Mouse (Mus musculus): ENCODE measurements around the gene Mesp1. TPM values are rescaled to one million over a fixed set of nuclear protein-coding genes. Genes with fewer than 3 reads are reported as not detected.
"Not testable (repeated sequence)": the region's sequence is repeated elsewhere in the genome, so short reads cannot be mapped to it uniquely, and the experiment has no call there.

Gene Mesp1
- polyA plus RNA-seq, 1 experiment from 2014 or later = not detected

DNA sequence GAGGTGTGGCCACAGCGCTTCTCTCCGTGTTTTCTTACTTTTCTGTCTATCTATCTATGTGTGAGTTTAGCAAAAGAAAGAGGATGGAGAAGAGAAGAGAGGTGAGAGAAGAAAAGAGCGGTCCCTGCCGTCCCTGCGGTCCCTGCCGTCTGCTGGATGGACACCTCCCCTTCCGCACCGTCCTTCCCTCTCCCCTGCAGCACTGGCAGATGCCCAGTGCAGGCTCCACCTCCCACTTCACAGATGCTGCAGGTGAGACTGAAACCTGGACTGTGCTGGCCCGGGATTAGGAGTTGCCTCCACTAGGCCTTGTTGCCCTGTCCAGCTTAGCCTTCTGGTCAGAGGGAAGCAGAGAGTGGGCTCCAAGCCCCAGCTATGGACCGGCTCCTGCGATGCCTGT, 7.8 kb upstream of the Mesp1 start:
- peaks cover 12% of the 10 kb centered on the region; the same call in 1 of the 2 replicates for H3K27me3 ChIP-seq (ENCODE audit: control insufficient read depth, insufficient read depth, low read length)
- no peaks in the 10 kb centered on the region for H3K9me3 ChIP-seq (replicated peaks; ENCODE audit: control insufficient read depth, low read length)
- WGBS (ENCODE audit: insufficient replicate concordance) = 75% methylated on average over 11 of the region's 11 CpGs
- no peak overlapping the region for H3K4me2 ChIP-seq
- no peak overlapping the region for H3K4me3 ChIP-seq (ENCODE audit: low read depth, low read length)
- no peak for ATAC-seq (replicated peaks; ENCODE audit: insufficient number of reproducible peaks, low FRiP score, low TSS enrichment)
- no peak overlapping the region for H3K9ac ChIP-seq (ENCODE audit: low read depth, low read length)
- H3K27ac ChIP-seq (ENCODE audit: low read depth, low read length) = no peak overlapping the region
- H3K36me3 ChIP-seq (ENCODE audit: control insufficient read depth, insufficient read depth, low read length) = no peaks in the 10 kb centered on the region
- H3K4me1 ChIP-seq (ENCODE audit: control insufficient read depth, insufficient read depth, low read length) = no peaks in the 10 kb centered on the region

DNA sequence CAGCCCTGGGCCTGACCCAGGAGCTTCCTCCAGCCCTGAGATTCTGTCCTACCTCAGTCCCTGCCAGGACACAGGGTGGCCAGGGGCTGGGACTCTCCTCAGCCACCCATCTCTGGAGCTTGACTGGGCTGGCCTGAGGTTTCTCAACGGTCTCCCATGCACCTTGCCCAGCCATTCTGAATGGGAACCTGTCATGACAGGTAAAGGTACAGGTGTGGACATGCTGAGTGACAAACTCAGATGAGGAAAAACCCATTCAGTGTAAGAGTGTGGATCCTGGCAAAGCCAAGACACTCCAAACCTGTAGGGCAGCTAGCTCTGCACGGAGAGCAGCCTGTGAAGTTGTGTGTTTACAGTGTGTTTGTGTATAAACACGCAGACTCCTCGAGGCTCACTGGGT, 6.7 kb upstream of the Mesp1 start:
- 78% methylated on average over 4 of the region's 4 CpGs for whole genome bisulfite sequencing (ENCODE audit: insufficient replicate concordance)
- H3K9me3 ChIP-seq (replicated peaks; ENCODE audit: control insufficient read depth, low read length) = no peaks in the 10 kb centered on the region

DNA sequence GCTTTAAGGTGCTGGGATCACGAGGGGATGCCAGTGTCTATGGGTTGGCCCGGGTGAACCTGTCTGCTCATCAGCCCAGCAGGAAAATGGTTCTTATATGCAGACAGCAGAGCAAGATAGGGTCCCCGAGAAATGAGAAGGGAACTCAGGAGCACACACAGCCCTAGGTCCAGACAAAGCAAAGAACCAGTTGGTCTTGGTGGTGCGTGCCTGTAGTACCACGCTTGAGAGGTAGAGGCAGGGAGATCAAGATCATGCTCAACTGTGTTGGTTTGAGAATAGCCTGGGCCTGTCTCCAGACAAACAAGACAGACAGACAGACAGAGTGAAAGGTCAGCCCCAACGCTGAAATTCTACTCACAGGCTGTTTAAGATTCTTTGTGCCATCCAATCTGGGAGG, 5.9 kb upstream of the Mesp1 start:
- no peak overlapping the region for H3K9ac ChIP-seq (ENCODE audit: low read depth, low read length)
- no peak for ATAC-seq (replicated peaks; ENCODE audit: insufficient number of reproducible peaks, low FRiP score, low TSS enrichment)
- H3K27ac ChIP-seq (ENCODE audit: low read depth, low read length) = no peak overlapping the region
- H3K9me3 ChIP-seq (replicated peaks; ENCODE audit: control insufficient read depth, low read length) = no peaks in the 10 kb centered on the region
- H3K36me3 ChIP-seq (ENCODE audit: control insufficient read depth, insufficient read depth, low read length) = no peaks in the 10 kb centered on the region
- H3K4me2 ChIP-seq = no peak overlapping the region
- 54% methylated on average over 6 of the region's 6 CpGs for WGBS (ENCODE audit: insufficient replicate concordance)
- H3K27me3 ChIP-seq (ENCODE audit: control insufficient read depth, insufficient read depth, low read length) = peaks cover 16% of the 10 kb centered on the region
- H3K4me1 ChIP-seq (ENCODE audit: control insufficient read depth, insufficient read depth, low read length) = no peaks in the 10 kb centered on the region
- H3K4me3 ChIP-seq (ENCODE audit: low read depth, low read length) = no peak overlapping the region

More for the DNA sequence above, 6.7 kb upstream of the Mesp1 start:
- no peaks in the 10 kb centered on the region for H3K4me1 ChIP-seq (ENCODE audit: control insufficient read depth, insufficient read depth, low read length)
- no peak overlapping the region for H3K9ac ChIP-seq (ENCODE audit: low read depth, low read length)
- H3K27me3 ChIP-seq (ENCODE audit: control insufficient read depth, insufficient read depth, low read length) = peaks cover 12% of the 10 kb centered on the region; the same call in 1 of the 2 replicates
- H3K27ac ChIP-seq (ENCODE audit: low read depth, low read length) = no peak overlapping the region
- no peak overlapping the region for H3K4me3 ChIP-seq (ENCODE audit: low read depth, low read length)
- no peaks in the 10 kb centered on the region for H3K36me3 ChIP-seq (ENCODE audit: control insufficient read depth, insufficient read depth, low read length)
- H3K4me2 ChIP-seq = no peak overlapping the region
- ATAC-seq (replicated peaks; ENCODE audit: insufficient number of reproducible peaks, low FRiP score, low TSS enrichment) = no peak

GRCm38 (mm10) chr7:79799048-79799447, 5.5 kb upstream of the Mesp1 start:
- Histone ChIP-seq H3K36me3 (ENCODE audit: control insufficient read depth, insufficient read depth, low read length) (no peaks in the 10 kb centered on the region), H3K4me2 (no peak overlapping the region), H3K4me3 (ENCODE audit: low read depth, low read length) (no peak overlapping the region), H3K4me1 (ENCODE audit: control insufficient read depth, insufficient read depth, low read length) (no peaks in the 10 kb centered on the region), H3K9me3 (replicated peaks; ENCODE audit: control insufficient read depth, low read length) (no peaks in the 10 kb centered on the region), H3K9ac (ENCODE audit: low read depth, low read length) (no peak overlapping the region), H3K27me3 (ENCODE audit: control insufficient read depth, insufficient read depth, low read length) (peaks cover 20% of the 10 kb centered on the region), H3K27ac (ENCODE audit: low read depth, low read length) (no peak overlapping the region)
- no peak for ATAC-seq (replicated peaks; ENCODE audit: insufficient number of reproducible peaks, low FRiP score, low TSS enrichment)
- 2% methylated on average over 8 of the region's 8 CpGs for WGBS (ENCODE audit: insufficient replicate concordance)

DNA sequence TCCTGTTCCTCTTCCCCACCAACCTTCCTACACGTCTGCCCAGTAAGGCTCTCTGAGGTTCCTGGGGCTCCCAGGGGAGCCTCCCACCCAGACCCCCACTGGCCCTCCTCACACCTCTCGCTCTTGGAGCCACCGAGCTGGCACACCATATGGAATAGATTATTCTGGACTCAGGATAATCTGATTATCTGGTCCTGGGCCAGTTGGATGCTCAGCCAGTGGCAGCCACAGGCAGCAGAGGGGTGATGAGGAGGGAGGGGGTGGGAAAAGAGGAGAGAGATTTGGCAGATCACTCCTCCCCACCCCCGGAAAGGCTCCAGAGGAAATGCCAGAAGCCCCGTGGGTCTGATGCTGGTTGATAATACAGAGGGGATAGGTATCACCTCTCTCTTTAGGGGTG, 5.0 kb upstream of the Mesp1 start:
- peaks cover 25% of the 10 kb centered on the region for H3K27me3 ChIP-seq (ENCODE audit: control insufficient read depth, insufficient read depth, low read length)
- H3K9me3 ChIP-seq (replicated peaks; ENCODE audit: control insufficient read depth, low read length) = no peaks in the 10 kb centered on the region
- H3K9ac ChIP-seq (ENCODE audit: low read depth, low read length) = no peak overlapping the region
- WGBS (ENCODE audit: insufficient replicate concordance) = 16% methylated on average over 5 of the region's 5 CpGs
- no peaks in the 10 kb centered on the region for H3K36me3 ChIP-seq (ENCODE audit: control insufficient read depth, insufficient read depth, low read length)
- no peak overlapping the region for H3K4me2 ChIP-seq
- H3K4me3 ChIP-seq (ENCODE audit: low read depth, low read length) = no peak overlapping the region
- H3K27ac ChIP-seq (ENCODE audit: low read depth, low read length) = no peak overlapping the region
- ATAC-seq (replicated peaks; ENCODE audit: insufficient number of reproducible peaks, low FRiP score, low TSS enrichment) = no peak
- no peaks in the 10 kb centered on the region for H3K4me1 ChIP-seq (ENCODE audit: control insufficient read depth, insufficient read depth, low read length)

GRCm38 (mm10) chr7:79792635-79793421, 760 bp downstream of the Mesp1 start:
- peaks cover 54% of the 10 kb centered on the region for H3K27me3 ChIP-seq (ENCODE audit: control insufficient read depth, insufficient read depth, low read length)
- peak overlapping the region; percentile 82 for H3K4me2 ChIP-seq
- H3K36me3 ChIP-seq (ENCODE audit: control insufficient read depth, insufficient read depth, low read length) = no peaks in the 10 kb centered on the region
- peak; percentile 36 for ATAC-seq (replicated peaks; ENCODE audit: insufficient number of reproducible peaks, low FRiP score, low TSS enrichment)
- WGBS (ENCODE audit: insufficient replicate concordance) = 1% methylated on average over 76 of the region's 80 CpGs
- H3K9ac ChIP-seq (ENCODE audit: low read depth, low read length) = peak overlapping the region; percentile 56; the same call in 1 of the 2 replicates
- no peaks in the 10 kb centered on the region for H3K9me3 ChIP-seq (replicated peaks; ENCODE audit: control insufficient read depth, low read length)
- peak overlapping the region; percentile 49 for H3K4me3 ChIP-seq (ENCODE audit: low read depth, low read length)
- peaks cover 15% of the 10 kb centered on the region for H3K4me1 ChIP-seq (ENCODE audit: control insufficient read depth, insufficient read depth, low read length)
- no peak overlapping the region for H3K27ac ChIP-seq (ENCODE audit: low read depth, low read length)

- not testable (repeated sequence) for H3K4me3 ChIP-seq (ENCODE audit: low read depth, low read length); H3K9me3 ChIP-seq (replicated peaks; ENCODE audit: control insufficient read depth, low read length); H3K9ac ChIP-seq (ENCODE audit: low read depth, low read length); H3K4me2 ChIP-seq; ATAC-seq (replicated peaks; ENCODE audit: insufficient number of reproducible peaks, low FRiP score, low TSS enrichment); H3K36me3 ChIP-seq (ENCODE audit: control insufficient read depth, insufficient read depth, low read length); H3K27ac ChIP-seq (ENCODE audit: low read depth, low read length)
- H3K27me3 ChIP-seq (ENCODE audit: control insufficient read depth, insufficient read depth, low read length) = peaks cover 50% of the 10 kb centered on the region
- H3K4me1 ChIP-seq (ENCODE audit: control insufficient read depth, insufficient read depth, low read length) = peaks cover 15% of the 10 kb centered on the region
- WGBS (ENCODE audit: insufficient replicate concordance) = 19% methylated on average over 2 of the region's 2 CpGs
These were observed 3.8 kb downstream of the Mesp1 start for GRCm38 (mm10) chr7:79789812-79790211.

GRCm38 (mm10) chr7:79786295-79786694, 7.3 kb downstream of the Mesp1 start:
- 16% methylated on average over 6 of the region's 6 CpGs for WGBS (ENCODE audit: insufficient replicate concordance)
- Histone ChIP-seq H3K4me1 (ENCODE audit: control insufficient read depth, insufficient read depth, low read length) (peaks cover under 1% of the 10 kb centered on the region), H3K27ac (ENCODE audit: low read depth, low read length) (no peak overlapping the region), H3K9ac (ENCODE audit: low read depth, low read length) (no peak overlapping the region), H3K9me3 (replicated peaks; ENCODE audit: control insufficient read depth, low read length) (no peaks in the 10 kb centered on the region), H3K4me3 (ENCODE audit: low read depth, low read length) (no peak overlapping the region), H3K27me3 (ENCODE audit: control insufficient read depth, insufficient read depth, low read length) (peaks cover 16% of the 10 kb centered on the region), H3K36me3 (ENCODE audit: control insufficient read depth, insufficient read depth, low read length) (no peaks in the 10 kb centered on the region), H3K4me2 (no peak overlapping the region)
- no peak for ATAC-seq (replicated peaks; ENCODE audit: insufficient number of reproducible peaks, low FRiP score, low TSS enrichment)

- ATAC-seq (replicated peaks; ENCODE audit: insufficient number of reproducible peaks, low FRiP score, low TSS enrichment) = no peak
These were observed 11.1 kb downstream of the Mesp1 start for GRCm38 (mm10) chr7:79782516-79782855.

More at GRCm38 (mm10) chr7:79782516-79782855, 11.1 kb downstream of the Mesp1 start:
- no peak overlapping the region for H3K4me2 ChIP-seq
- WGBS (ENCODE audit: insufficient replicate concordance) = 79% methylated on average over 2 of the region's 2 CpGs
- H3K27me3 ChIP-seq (ENCODE audit: control insufficient read depth, insufficient read depth, low read length) = peaks cover 1% of the 10 kb centered on the region; the same call in 1 of the 2 replicates
- H3K27ac ChIP-seq (ENCODE audit: low read depth, low read length) = no peak overlapping the region
- no peaks in the 10 kb centered on the region for H3K9me3 ChIP-seq (replicated peaks; ENCODE audit: control insufficient read depth, low read length)
- no peak overlapping the region for H3K4me3 ChIP-seq (ENCODE audit: low read depth, low read length)
- H3K4me1 ChIP-seq (ENCODE audit: control insufficient read depth, insufficient read depth, low read length) = peaks cover 7% of the 10 kb centered on the region
- H3K9ac ChIP-seq (ENCODE audit: low read depth, low read length) = no peak overlapping the region
- H3K36me3 ChIP-seq (ENCODE audit: control insufficient read depth, insufficient read depth, low read length) = no peaks in the 10 kb centered on the region

Measured in heart, embryonic 11.5 days (tissue).